Mouse (Mus musculus) lung, postnatal 4 days (tissue): ENCODE measurements around the gene Cxcr5.

ENCODE experiments used
- DNase-seq, 2 experiments: peaks; one replicate each; pipeline ENCODE4 v3.0.0; 2021

Cxcr5 gene

GRCm38 (mm10) chr9:44508721-44509486 is 52.8 kb downstream of the Cxcr5 start:
- DNase-seq = peak; percentile 12 to 41

- DNase-seq = peak; percentile 6 to 31
These were observed 53.5 kb downstream of the Cxcr5 start for GRCm38 (mm10) chr9:44508124-44508619.

DNA sequence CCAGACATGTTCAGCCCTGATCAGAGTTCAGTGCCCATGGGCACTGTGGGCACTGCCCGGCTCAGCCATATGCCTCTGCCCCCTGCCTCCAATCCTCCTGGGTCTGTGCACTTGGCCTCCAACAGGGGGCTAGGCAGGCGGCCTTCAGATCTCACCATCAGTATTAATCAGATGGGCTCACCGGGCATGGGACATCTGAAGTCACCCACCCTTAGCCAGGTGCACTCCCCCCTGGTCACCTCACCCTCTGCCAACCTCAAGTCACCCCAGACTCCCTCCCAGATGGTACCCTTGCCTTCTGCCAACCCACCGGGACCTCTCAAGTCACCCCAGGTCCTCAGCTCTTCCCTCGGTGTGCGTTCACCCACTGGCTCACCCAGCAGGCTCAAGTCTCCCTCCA is 54.3 kb downstream of the Cxcr5 start:
- no peak for DNase-seq

DNA sequence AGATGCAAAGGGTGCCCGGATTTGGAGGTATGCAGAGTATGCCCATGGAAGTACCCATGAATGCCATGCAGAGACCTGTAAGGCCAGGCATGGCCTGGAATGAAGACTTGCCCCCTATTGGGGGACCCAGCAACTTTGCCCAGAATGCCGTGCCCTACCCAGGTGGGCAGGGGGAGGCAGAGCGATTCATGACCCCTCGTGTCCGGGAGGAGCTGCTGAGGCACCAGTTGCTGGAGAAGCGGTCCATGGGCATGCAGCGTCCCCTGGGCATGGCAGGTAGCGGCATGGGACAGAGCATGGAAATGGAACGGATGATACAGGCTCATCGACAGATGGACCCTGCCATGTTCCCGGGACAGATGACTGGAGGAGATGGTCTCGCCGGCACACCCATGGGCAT is 55.1 kb downstream of the Cxcr5 start:
- peak in 1 of 2 experiments; percentile 10 for DNase-seq

GRCm38 (mm10) chr9:44505824-44506467 is 55.7 kb downstream of the Cxcr5 start:
- DNase-seq = peak; percentile 33 to 54

DNA sequence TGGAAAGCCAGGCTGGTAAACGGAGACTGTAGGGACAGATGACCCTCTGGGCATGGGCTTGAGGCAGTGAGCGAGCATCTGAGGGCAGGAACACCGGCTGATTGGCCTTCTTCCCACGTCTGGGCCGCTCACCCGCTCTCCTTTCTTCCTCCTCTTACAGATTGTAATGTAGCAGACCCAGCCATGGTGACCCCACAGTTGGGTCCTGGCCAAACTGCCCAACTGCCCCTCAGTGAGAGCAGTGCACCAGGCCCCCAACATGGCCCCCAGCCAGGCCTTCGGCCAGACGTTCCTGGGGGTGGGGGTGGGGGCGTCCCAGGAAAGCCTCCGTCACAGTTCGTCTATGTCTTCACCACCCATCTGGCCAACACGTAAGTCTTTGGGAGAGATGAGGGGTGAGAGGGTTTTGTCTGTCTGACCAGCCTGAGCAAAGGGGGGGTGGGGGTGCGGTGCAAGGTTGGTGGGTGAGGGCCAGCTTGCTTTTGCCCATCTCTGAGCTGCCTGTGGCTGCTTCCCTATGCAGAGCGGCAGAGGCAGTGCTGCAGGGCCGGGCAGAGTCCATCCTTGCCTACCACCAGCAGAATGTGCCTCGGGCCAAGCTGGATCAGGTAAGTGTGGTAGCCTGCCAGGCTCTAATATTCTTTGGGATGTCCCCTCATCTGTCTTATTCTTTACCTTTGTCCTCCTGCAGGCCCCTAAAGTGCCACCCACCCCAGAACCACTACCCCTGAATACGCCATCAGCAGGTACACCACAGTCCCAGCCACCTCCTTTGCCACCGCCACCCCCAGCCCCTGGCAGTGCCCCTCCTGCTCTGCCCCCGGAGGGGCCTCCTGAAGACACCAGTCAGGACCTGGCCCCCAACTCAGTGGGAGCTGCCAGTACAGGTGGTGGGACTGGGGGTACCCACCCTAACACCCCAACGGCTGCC is 56.5 kb downstream of the Cxcr5 start:
- DNase-seq = peak; percentile 6 to 47

GRCm38 (mm10) chr9:44502006-44502405 is 59.7 kb downstream of the Cxcr5 start:
- DNase-seq = peak; percentile 74 to 88

- DNase-seq = no peak
These were observed 60.3 kb downstream of the Cxcr5 start for GRCm38 (mm10) chr9:44501206-44501879.

GRCm38 (mm10) chr9:44500638-44501175 is 61.0 kb downstream of the Cxcr5 start:
- peak; percentile 13 to 36 for DNase-seq

DNA sequence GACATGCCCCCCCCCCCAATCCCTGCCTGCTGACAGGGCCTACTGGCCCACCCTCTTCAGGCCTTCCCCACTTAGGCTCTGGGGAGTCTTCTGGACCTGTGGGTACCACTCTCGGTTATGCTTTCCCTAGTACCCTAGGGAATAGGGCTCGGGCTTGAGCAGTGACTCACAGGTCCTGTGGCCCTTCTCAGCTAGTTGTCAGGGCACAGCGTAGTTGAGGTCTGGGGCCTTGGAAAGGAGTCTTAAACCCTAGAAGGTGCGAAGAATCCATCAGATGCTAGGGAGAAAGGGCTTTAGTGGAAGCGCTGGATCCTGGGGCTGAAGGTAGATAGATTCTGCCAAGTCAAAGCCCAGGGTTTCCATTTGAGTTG is 61.5 kb downstream of the Cxcr5 start:
- DNase-seq = no peak

DNA sequence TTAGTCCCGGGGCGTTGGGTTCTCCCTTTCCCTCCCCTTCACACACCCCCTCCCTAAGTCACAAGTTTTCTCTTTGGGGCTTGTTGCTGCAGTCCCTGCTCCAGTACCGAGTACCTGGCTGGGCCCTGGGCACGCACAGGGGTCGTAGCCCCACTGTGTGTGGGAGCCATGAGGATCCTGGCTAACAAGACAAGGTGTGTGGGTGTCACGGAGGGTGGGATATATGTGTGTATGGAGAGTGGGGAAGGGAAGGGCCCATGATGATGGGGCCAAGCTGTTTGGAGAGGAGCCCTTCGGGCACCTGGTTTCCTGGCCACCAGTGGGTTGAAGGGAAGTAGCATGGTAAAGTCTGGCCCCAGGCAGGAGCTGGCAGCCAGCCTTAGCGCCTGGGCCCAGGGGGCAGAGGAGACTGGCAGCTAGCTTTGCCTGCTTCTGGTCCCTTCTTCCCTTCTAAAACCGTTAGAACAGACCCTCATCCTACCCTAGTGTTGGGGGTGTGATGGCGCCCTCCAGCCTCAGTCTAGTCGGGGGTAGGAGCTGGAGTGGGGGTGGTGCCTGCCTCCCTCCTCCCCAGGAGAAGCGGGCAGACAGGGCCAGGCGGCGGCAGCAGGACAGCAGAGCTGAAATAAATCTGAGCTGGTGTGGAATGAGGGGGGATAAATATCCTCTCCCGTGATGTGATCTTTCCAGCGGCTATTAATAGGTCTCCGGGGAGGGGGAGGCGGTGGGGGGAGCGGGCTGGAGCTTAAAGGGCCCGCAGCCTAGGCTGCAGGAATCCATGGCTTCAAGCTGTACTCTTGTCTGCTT is 62.1 kb downstream of the Cxcr5 start:
- DNase-seq = peak; percentile 56 to 74

GRCm38 (mm10) chr9:44498421-44499355 is 63.0 kb downstream of the Cxcr5 start:
- peak; percentile 89 to 95 for DNase-seq

GRCm38 (mm10) chr9:44497624-44498377 is 63.9 kb downstream of the Cxcr5 start:
- DNase-seq = peak; percentile 68 to 78

- DNase-seq = peak; percentile 13 to 33
These were observed 64.7 kb downstream of the Cxcr5 start for GRCm38 (mm10) chr9:44496803-44497461.

DNA sequence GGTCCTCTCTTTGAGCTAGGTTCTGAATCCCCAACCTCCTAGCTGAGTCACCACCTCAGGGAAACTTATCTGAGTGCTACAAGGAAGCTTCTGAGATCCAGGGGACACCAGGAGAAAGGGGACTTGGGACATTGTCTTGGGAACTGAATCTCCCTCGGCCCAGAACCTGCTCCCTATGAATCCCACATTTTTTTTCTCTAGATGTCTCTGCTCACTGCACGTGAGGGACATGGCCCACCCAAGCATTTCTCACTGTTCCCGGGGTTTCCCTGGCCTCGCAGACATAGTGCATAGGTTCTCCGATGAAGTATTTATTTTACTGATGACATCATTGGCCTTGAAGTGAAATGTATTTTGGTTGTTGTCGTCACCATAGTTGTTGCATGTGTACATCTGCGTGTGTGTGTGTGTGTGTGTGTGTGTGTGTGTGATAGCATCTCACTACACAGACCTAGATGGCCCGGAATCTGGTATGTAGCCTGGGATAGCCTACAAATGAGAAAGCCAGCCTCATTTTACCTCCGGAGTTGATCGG is 65.8 kb downstream of the Cxcr5 start:
- DNase-seq = no peak

- DNase-seq = peak; percentile 63 to 78
These were observed 66.5 kb downstream of the Cxcr5 start for GRCm38 (mm10) chr9:44494863-44495809.

DNA sequence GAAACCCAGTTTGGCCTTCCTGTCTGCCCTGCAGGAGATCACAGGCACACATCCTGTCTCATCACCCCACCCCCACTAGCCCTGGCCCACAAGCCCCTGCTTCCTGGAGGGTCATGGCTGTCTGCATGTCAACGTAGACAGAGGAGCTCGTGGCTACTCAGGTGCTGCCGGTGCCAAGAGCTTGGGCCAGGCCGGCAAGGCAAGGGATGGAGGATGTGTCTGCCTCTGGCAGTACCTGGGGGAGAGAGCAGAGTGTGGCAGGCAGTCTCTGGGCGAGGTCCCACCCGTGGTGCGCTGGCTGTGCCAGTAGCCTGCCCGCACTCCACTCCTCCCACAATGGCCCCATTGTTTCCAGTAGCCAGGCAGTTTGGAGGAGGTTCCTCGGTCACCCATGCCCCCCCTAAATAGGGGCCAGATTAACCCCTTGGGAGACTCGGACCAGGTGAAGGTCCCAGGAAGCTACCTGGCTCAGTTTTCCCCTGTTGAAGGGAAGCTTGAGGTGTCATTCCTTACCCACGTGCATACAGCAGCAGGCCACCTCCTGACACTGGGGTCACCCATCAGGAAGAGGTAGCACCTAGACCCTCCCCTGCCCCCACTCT is 67.3 kb downstream of the Cxcr5 start:
- DNase-seq = peak; percentile 73 to 75
